Mouse (Mus musculus) embryonic facial prominence, embryonic 11.5 days (tissue): ENCODE data around the gene Olfr1055. TPM values are rescaled to one million over a fixed set of nuclear protein-coding genes. Genes with fewer than 3 reads are reported as not detected.

Experiments used
- ATAC-seq: fragments of 200-750 bp; cut with Nextera tagmentation; replicated peaks from 2 replicates; pipeline ENCODE4 v1.8.0; 2017; ENCODE audit warnings: low read depth; ENCODE audit not compliant: insufficient number of reproducible peaks, low FRiP score, low TSS enrichment
- DNase-seq: peaks from one replicate; pipeline ENCODE4 v3.0.0-alpha.2; 2015; ENCODE audit warnings: low spot score
- H3K27ac ChIP-seq: fragments of 300-500 bp; sonication (generic); replicated peaks from 2 replicates; pipeline ENCODE4 v1.5.1; 2014; ENCODE audit warnings: mild to moderate bottlenecking, low read depth, low read length, control low read depth
- H3K27me3 ChIP-seq: fragments of 300-500 bp; sonication (generic); 2 replicates; pipeline ENCODE4 v1.6.1; 2014; ENCODE audit warnings: mild to moderate bottlenecking, low read length, moderate library complexity, mixed read lengths; ENCODE audit not compliant: control insufficient read depth, insufficient read depth
- H3K36me3 ChIP-seq: fragments of 300-500 bp; sonication (generic); replicated peaks from 2 replicates; pipeline ENCODE4 v1.6.1; 2014; ENCODE audit warnings: low read depth, mild to moderate bottlenecking, low read length, moderate library complexity, mixed read lengths; ENCODE audit not compliant: control insufficient read depth, insufficient read depth
- H3K4me1 ChIP-seq: fragments of 300-500 bp; sonication (generic); 2 replicates; pipeline ENCODE4 v1.6.1; 2014; ENCODE audit warnings: low read length, mixed read lengths; ENCODE audit not compliant: control insufficient read depth, insufficient read depth
- H3K4me2 ChIP-seq: fragments of 300-500 bp; sonication (generic); 2 replicates; pipeline ENCODE4 v1.6.1; 2014; ENCODE audit warnings: low read depth, mild to moderate bottlenecking, control low read depth, low read length, moderate library complexity
- H3K4me3 ChIP-seq: fragments of 300-500 bp; sonication (generic); 2 replicates; pipeline ENCODE4 v1.5.1; 2014; ENCODE audit warnings: low read depth, low read length, control low read depth
- H3K9ac ChIP-seq: fragments of 300-500 bp; sonication (generic); replicated peaks from 2 replicates; pipeline ENCODE4 v1.6.1; 2014; ENCODE audit warnings: mild to moderate bottlenecking, control low read depth, low read length
- H3K9me3 ChIP-seq: fragments of 300-500 bp; sonication (generic); replicated peaks from 2 replicates; pipeline ENCODE4 v1.6.1; 2016; ENCODE audit warnings: mild to moderate bottlenecking, low read length, inconsistent platforms, mixed read lengths; ENCODE audit not compliant: control insufficient read depth
- WGBS: fragments of 180-500 bp; shearing (Covaris S2); extraction: QIAGEN DNeasy Blood & Tissue Kit; methylation state at CpG from one replicate; pipeline ENCODE4 v1.1.7; 2014; 5-methylcytosine and 5-hydroxymethylcytosine counted together
- polyA plus RNA-seq: library from polyadenylated mRNA; unstranded; fragments of >200 nt; fragmentation: Nextera tagmentation; extraction: Ambion mirVana; gene quantifications from 2 replicates; pipeline ENCODE4 v1.2.1, GENCODE M21; 2014

Olfr1055 gene
- polyA plus RNA-seq, 1 experiment from 2014 or later: not detected

DNA sequence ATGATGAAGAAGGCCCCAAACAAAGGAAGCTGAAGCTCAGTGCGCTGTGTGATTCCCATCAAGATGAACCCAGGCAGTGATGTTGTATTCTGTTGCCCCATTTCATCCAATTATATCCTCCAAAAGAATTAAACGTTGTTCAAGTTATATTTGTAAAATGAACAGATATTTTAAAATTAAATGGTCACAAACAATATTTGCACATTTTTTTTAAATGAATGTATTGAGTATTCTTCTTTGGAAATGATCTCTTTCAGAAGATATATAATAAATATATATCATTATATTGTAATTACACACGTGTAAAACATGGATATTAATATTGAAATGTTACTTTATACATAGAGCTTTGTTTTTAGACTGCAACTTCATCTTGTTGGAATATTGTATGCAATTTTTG, 34.9 kb downstream of the Olfr1055 start, which contains the start of gene Olfr1053:
Gene Olfr1053, minus strand, starts transcription at position 101 of the 400 bp plus-strand sequence.
- no peak within 1 kb of the TSS for H3K9ac ChIP-seq
- no peaks in the 10 kb centered on the region for H3K4me1 ChIP-seq
- no peaks in the 10 kb centered on the region for H3K36me3 ChIP-seq
- no peak within 1 kb of the TSS for H3K4me3 ChIP-seq
- no peak within 1 kb of the TSS for H3K27ac ChIP-seq
- 68% methylated on average over 3 of the region's 3 CpGs for WGBS
- no peak within 1 kb of the TSS for H3K4me2 ChIP-seq
- no peak for DNase-seq
- no peaks in the 10 kb centered on the region for H3K27me3 ChIP-seq
- ATAC-seq: no peak
- no peaks in the 10 kb centered on the region for H3K9me3 ChIP-seq

Other genes starting within 250 kb of the Olfr1055 start
- not detected in 2 replicates for gene Olfr1039, start 214.4 kb downstream of the Olfr1055 start, polyA plus RNA-seq
- gene Olfr1040, start 203.6 kb downstream of the Olfr1055 start, polyA plus RNA-seq: not detected in 2 replicates
- gene Olfr1042, start 188.4 kb downstream of the Olfr1055 start, polyA plus RNA-seq: not detected in 2 replicates
- gene Olfr1043, start 182.8 kb downstream of the Olfr1055 start, polyA plus RNA-seq: not detected in 2 replicates
- not detected in 2 replicates for gene Olfr1044, start 172.5 kb downstream of the Olfr1055 start, polyA plus RNA-seq
- gene Olfr52, start 164.6 kb downstream of the Olfr1055 start, polyA plus RNA-seq: not detected in 2 replicates
- not detected in 2 replicates for gene Olfr1045, start 147.3 kb downstream of the Olfr1055 start, polyA plus RNA-seq
- gene Olfr1046, start 131.0 kb downstream of the Olfr1055 start, polyA plus RNA-seq: not detected in 2 replicates
- not detected in 2 replicates for gene Olfr1047, start 118.9 kb downstream of the Olfr1055 start, polyA plus RNA-seq
- not detected in 2 replicates for gene Olfr1048, start 110.0 kb downstream of the Olfr1055 start, polyA plus RNA-seq
- gene Olfr1049, start 92.0 kb downstream of the Olfr1055 start, polyA plus RNA-seq: not detected in 2 replicates
- gene Olfr1051, start 71.2 kb downstream of the Olfr1055 start, polyA plus RNA-seq: not detected in 2 replicates
- gene Olfr1052, start 57.8 kb downstream of the Olfr1055 start, polyA plus RNA-seq: not detected in 2 replicates
- not detected in 2 replicates for gene Olfr1053, start 35.0 kb downstream of the Olfr1055 start, polyA plus RNA-seq
- gene Olfr1054, start 14.9 kb downstream of the Olfr1055 start, polyA plus RNA-seq: not detected in 2 replicates
- gene Olfr1056, start 12.2 kb upstream of the Olfr1055 start, polyA plus RNA-seq: not detected in 2 replicates
- not detected in 2 replicates for gene Olfr1057, start 28.1 kb upstream of the Olfr1055 start, polyA plus RNA-seq
- gene Olfr1058, start 38.3 kb upstream of the Olfr1055 start, polyA plus RNA-seq: 0.15 TPM in 1 of 2 replicates, not detected in the other
- not detected in 2 replicates for gene Olfr1061, start 63.8 kb upstream of the Olfr1055 start, polyA plus RNA-seq
- not detected in 2 replicates for gene Olfr1062, start 76.5 kb upstream of the Olfr1055 start, polyA plus RNA-seq
- gene Olfr1065, start 100.3 kb upstream of the Olfr1055 start, polyA plus RNA-seq: not detected in 2 replicates
- gene Olfr1066, start 106.0 kb upstream of the Olfr1055 start, polyA plus RNA-seq: not detected in 2 replicates
- not detected in 2 replicates for gene Olfr228, start 137.1 kb upstream of the Olfr1055 start, polyA plus RNA-seq
- not detected in 2 replicates for gene Olfr1076, start 158.2 kb upstream of the Olfr1055 start, polyA plus RNA-seq
- gene Olfr1079, start 192.2 kb upstream of the Olfr1055 start, polyA plus RNA-seq: not detected in 2 replicates
- gene Olfr1080, start 208.0 kb upstream of the Olfr1055 start, polyA plus RNA-seq: not detected in 2 replicates
- gene Olfr1082, start 248.7 kb upstream of the Olfr1055 start, polyA plus RNA-seq: not detected in 2 replicates